Mouse (Mus musculus) left cerebral cortex, adult 9 months (tissue): Measurements from ENCODE around the gene Cacng7.

Experiments
- DNase-seq, 2 experiments: peaks; one replicate each; pipeline ENCODE4 v3.0.0; 2022; ENCODE audit warnings: low spot score in 2 of 2

The Cacng7 gene

GRCm38 (mm10) chr7:3302556-3303275, 30.0 kb upstream of the Cacng7 start:
- no peak for DNase-seq

GRCm38 (mm10) chr7:3303276-3303781, 29.4 kb upstream of the Cacng7 start:
- DNase-seq = peak in 1 of 2 experiments; percentile 59

GRCm38 (mm10) chr7:3303789-3304188, 29.0 kb upstream of the Cacng7 start:
- no peak for DNase-seq

GRCm38 (mm10) chr7:3304298-3304697, 28.5 kb upstream of the Cacng7 start:
- peak in 1 of 2 experiments; percentile 57 for DNase-seq

- DNase-seq = no peak
Observed at GRCm38 (mm10) chr7:3306400-3306799, 26.4 kb upstream of the Cacng7 start.

- DNase-seq = no peak
Observed at GRCm38 (mm10) chr7:3308646-3309045, 24.1 kb upstream of the Cacng7 start.

GRCm38 (mm10) chr7:3310233-3310632, 22.5 kb upstream of the Cacng7 start:
- DNase-seq = no peak

- DNase-seq = no peak
Observed at GRCm38 (mm10) chr7:3313571-3313970, 19.2 kb upstream of the Cacng7 start.

GRCm38 (mm10) chr7:3314121-3314520, 18.6 kb upstream of the Cacng7 start:
- no peak for DNase-seq

- DNase-seq = no peak
Observed at GRCm38 (mm10) chr7:3317704-3318103, 15.1 kb upstream of the Cacng7 start.

GRCm38 (mm10) chr7:3320856-3321255, 11.9 kb upstream of the Cacng7 start:
- no peak for DNase-seq

- no peak for DNase-seq
Observed at GRCm38 (mm10) chr7:3323826-3324225, 8.9 kb upstream of the Cacng7 start.

- DNase-seq = no peak
Observed at GRCm38 (mm10) chr7:3327961-3328360, 4.8 kb upstream of the Cacng7 start.

- DNase-seq = peak in 1 of 2 experiments; percentile 85
Observed at GRCm38 (mm10) chr7:3329776-3330546, 2.8 kb upstream of the Cacng7 start.

GRCm38 (mm10) chr7:3331171-3331570, 1.6 kb upstream of the Cacng7 start:
- peak in 1 of 2 experiments; percentile 22 for DNase-seq

GRCm38 (mm10) chr7:3331581-3332223, 1.1 kb upstream of the Cacng7 start:
- peak; percentile 78 to 90 for DNase-seq

GRCm38 (mm10) chr7:3332224-3332615, 535 bp upstream of the Cacng7 start:
- DNase-seq = no peak

- DNase-seq = no peak
Observed at GRCm38 (mm10) chr7:3333542-3333941, 787 bp downstream of the Cacng7 start.

GRCm38 (mm10) chr7:3336412-3336811, 3.7 kb downstream of the Cacng7 start:
- no peak for DNase-seq

GRCm38 (mm10) chr7:3338286-3338935, 5.7 kb downstream of the Cacng7 start:
- DNase-seq = no peak

GRCm38 (mm10) chr7:3339010-3339409, 6.3 kb downstream of the Cacng7 start:
- DNase-seq = no peak

- DNase-seq = no peak
Observed at GRCm38 (mm10) chr7:3343861-3344260, 11.1 kb downstream of the Cacng7 start.
